Mouse (Mus musculus) layer of hippocampus, postnatal 36 days (tissue): ENCODE data around the gene Ssbp3. TPM values are rescaled to one million over a fixed set of nuclear protein-coding genes. Genes with fewer than 3 reads are reported as not detected.

ENCODE experiments used
- DNase-seq, 2 experiments: peaks; one replicate each; pipeline ENCODE4 v3.0.0; 2022
- total RNA-seq, 2 experiments: library from RNA; stranded (reverse); gene quantifications; 2 replicates each; pipeline ENCODE4 v1.2.3; 2021

Ssbp3 gene
- total RNA-seq, 2 experiments from 2014 or later = 144 to 163 TPM

DNA sequence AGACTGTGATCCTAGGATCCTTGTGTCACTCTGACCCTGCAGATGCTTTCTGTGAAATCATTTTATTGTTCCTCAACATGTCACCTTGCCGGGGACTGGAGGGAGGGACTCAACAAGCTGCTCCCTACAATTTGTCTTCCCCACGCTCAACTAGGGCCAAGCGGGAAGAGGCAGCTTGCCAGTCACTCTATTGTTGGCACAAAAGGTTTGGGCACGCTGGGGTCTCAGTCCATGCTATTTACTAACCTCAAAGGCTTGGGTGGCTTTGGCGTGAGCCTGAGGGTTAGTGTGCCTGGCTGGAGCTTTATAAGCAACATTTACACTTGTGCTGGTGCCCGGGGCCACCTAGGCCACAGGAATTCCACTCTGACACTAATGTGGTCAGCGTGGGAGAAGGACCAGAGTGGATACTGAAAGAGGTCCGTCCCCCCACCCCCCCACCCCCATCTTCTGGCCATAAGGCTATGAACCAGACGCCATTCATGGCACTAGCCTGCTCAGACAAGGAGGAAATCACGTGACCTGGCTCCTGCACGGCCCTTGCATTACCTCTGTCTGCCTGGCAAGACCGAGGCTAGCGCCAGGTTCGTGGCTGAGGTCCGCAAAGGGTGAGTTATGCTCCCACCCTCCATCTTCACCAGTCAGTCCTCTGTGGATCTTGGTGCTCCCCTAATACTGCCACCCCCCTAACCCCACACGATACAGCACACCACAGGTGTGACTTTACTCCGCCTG lies 188.5 kb downstream of the Ssbp3 start:
- no peak for DNase-seq

Other genes with a start within 250 kb of the Ssbp3 start
- 10 to 100 TPM; 50.1 to 50.3 TPM for gene Ttc4, start 231.8 kb upstream of the Ssbp3 start, total RNA-seq
- gene Mroh7, start 179.8 kb upstream of the Ssbp3 start, total RNA-seq = 1 to 10 TPM; 2.8 to 2.9 TPM
- not detected for gene Fam151a, start 176.8 kb upstream of the Ssbp3 start, total RNA-seq
- 10 to 100 TPM; 50.8 to 52.0 TPM for gene Acot11, start 105.7 kb upstream of the Ssbp3 start, total RNA-seq
- 10 to 100 TPM; 60.4 to 62.9 TPM for gene Mrpl37, start 156.2 kb downstream of the Ssbp3 start, total RNA-seq
- 10 to 100 TPM in 1 of 2 experiments, 1 to 10 TPM in 1; 8.2 to 10.2 TPM for gene Cyb5rl, start 156.3 kb downstream of the Ssbp3 start, total RNA-seq
- not detected for gene Cdcp2, start 186.2 kb downstream of the Ssbp3 start, total RNA-seq